ENCODE assay signal across 17 mouse cellular contexts in genomic region chr10:90983046-90983445, GRCm38 (mm10).
DNase-seq lines count a peak whose midpoint lies in the region; ATAC-seq and TF ChIP-seq lines count a peak whose summit lies in the region.
"Had no signal": no experiment of that assay in that cellular context is flagged by ENCODE, and none has a peak within 500 bp of the region (broad histone marks: within the 10 kb centered on the region; RNA-seq: fewer than 3 reads in every experiment).

No protein-coding gene starts in this region.

- 66% methylated on average over 8 of the region's 8 CpGs for WGBS in forebrain, postnatal 0 days
- 75% methylated on average over 8 of the region's 8 CpGs for WGBS in forebrain, embryonic 15.5 days
- 85% methylated on average over 8 of the region's 8 CpGs for WGBS in liver, embryonic 11.5 days
- 68% methylated on average over 8 of the region's 8 CpGs for WGBS in liver, postnatal 0 days (ENCODE audit: insufficient replicate concordance)
- WGBS in hindbrain, embryonic 10.5 days, result 92% methylated on average over 8 of the region's 8 CpGs

- TF ChIP-seq CTCF in forebrain, postnatal 0 days (IDR thresholded peaks at IDR 0.05; ENCODE audit: low read depth), result no peak
- TF ChIP-seq CTCF in liver, postnatal 0 days (IDR thresholded peaks at IDR 0.05; ENCODE audit: low read depth), result no peak
- TF ChIP-seq CTCF in embryonic fibroblast, embryonic 13.5 days (IDR thresholded peaks at IDR 0.05; ENCODE audit: borderline replicate concordance, insufficient read depth, low read length), result no peak
- TF ChIP-seq CTCF in layer of hippocampus, adult 2 months (conservative IDR thresholded peaks at IDR 0.05), result no peak

- H3K27me3 ChIP-seq in forebrain, postnatal 0 days (ENCODE audit: insufficient read depth, low read length), result no peaks in the 10 kb centered on the region
- no peaks in the 10 kb centered on the region for H3K27me3 ChIP-seq in forebrain, embryonic 15.5 days
- no peaks in the 10 kb centered on the region for H3K27me3 ChIP-seq in liver, embryonic 11.5 days (replicated peaks; ENCODE audit: control insufficient read depth, insufficient read depth, low read length)
- H3K27me3 ChIP-seq in liver, postnatal 0 days (ENCODE audit: insufficient read depth, low read length), result no peaks in the 10 kb centered on the region
- no peaks in the 10 kb centered on the region for H3K27me3 ChIP-seq in hindbrain, embryonic 10.5 days (ENCODE audit: insufficient read depth, poor library complexity, severe bottlenecking)
- H3K27me3 ChIP-seq: limb, embryonic 12.5 days; midbrain, embryonic 15.5 days; neural tube, embryonic 13.5 days; Patski had no signal

- TF ChIP-seq EP300 in liver, postnatal 0 days (IDR thresholded peaks at IDR 0.05; ENCODE audit: low read depth), result no peak

- H3K9me3 ChIP-seq in forebrain, postnatal 0 days (ENCODE audit: low read length), result no peaks in the 10 kb centered on the region
- H3K9me3 ChIP-seq in forebrain, embryonic 15.5 days, result no peaks in the 10 kb centered on the region
- H3K9me3 ChIP-seq in liver, embryonic 11.5 days (ENCODE audit: control insufficient read depth, low read length), result no peaks in the 10 kb centered on the region
- no peaks in the 10 kb centered on the region for H3K9me3 ChIP-seq in liver, postnatal 0 days (ENCODE audit: low read length)
- H3K9me3 ChIP-seq in hindbrain, embryonic 10.5 days, result peaks cover 4% of the 10 kb centered on the region; the same call in 1 of the 2 replicates
- H3K9me3 ChIP-seq: limb, embryonic 12.5 days; midbrain, embryonic 15.5 days; neural tube, embryonic 13.5 days had no signal

- H3K4me1 ChIP-seq in forebrain, postnatal 0 days (ENCODE audit: insufficient read depth), result no peaks in the 10 kb centered on the region
- H3K4me1 ChIP-seq in forebrain, embryonic 15.5 days, result no peaks in the 10 kb centered on the region
- H3K4me1 ChIP-seq in liver, embryonic 11.5 days (replicated peaks; ENCODE audit: control insufficient read depth, insufficient read depth, low read length), result no peaks in the 10 kb centered on the region
- no peaks in the 10 kb centered on the region for H3K4me1 ChIP-seq in liver, postnatal 0 days (ENCODE audit: insufficient read depth)
- no peaks in the 10 kb centered on the region for H3K4me1 ChIP-seq in embryonic fibroblast, embryonic 13.5 days (ENCODE audit: control insufficient read depth, insufficient read depth, low read length)
- H3K4me1 ChIP-seq in hindbrain, embryonic 10.5 days (replicated peaks), result no peaks in the 10 kb centered on the region
- H3K4me1 ChIP-seq: limb, embryonic 12.5 days; midbrain, embryonic 15.5 days had no signal

- no peaks in the 10 kb centered on the region for H3K36me3 ChIP-seq in forebrain, postnatal 0 days (ENCODE audit: insufficient read depth)
- no peaks in the 10 kb centered on the region for H3K36me3 ChIP-seq in forebrain, embryonic 15.5 days
- H3K36me3 ChIP-seq in liver, embryonic 11.5 days (ENCODE audit: control insufficient read depth, insufficient read depth, low read length), result no peaks in the 10 kb centered on the region
- H3K36me3 ChIP-seq in liver, postnatal 0 days (replicated peaks; ENCODE audit: insufficient read depth, low read length), result no peaks in the 10 kb centered on the region
- peaks cover 4% of the 10 kb centered on the region; the same call in 1 of the 2 replicates for H3K36me3 ChIP-seq in hindbrain, embryonic 10.5 days
- H3K36me3 ChIP-seq: midbrain, embryonic 15.5 days; neural tube, embryonic 13.5 days had no signal

- DNase-seq in forebrain, postnatal 0 days, result peak; percentile 37
- peak; percentile 6 for DNase-seq in liver, embryonic 11.5 days (ENCODE audit: low spot score)
- DNase-seq in liver, postnatal 0 days, result no peak
- DNase-seq in NIH3T3 (ENCODE audit: low read depth), result peak; percentile 64
- DNase-seq in layer of hippocampus, adult 2 months (ENCODE audit: low spot score in 2 of 2), result no peak
- DNase-seq in hindbrain, embryonic 10.5 days (ENCODE audit: low spot score), result no peak
- DNase-seq: heart, adult 2 months; kidney, adult 11 months; lung, postnatal 4 days; thymus, postnatal 36 days had no signal

- H3K4me3 ChIP-seq in forebrain, postnatal 0 days (ENCODE audit: low read depth, low read length), result no peak overlapping the region
- no peak overlapping the region for H3K4me3 ChIP-seq in forebrain, embryonic 15.5 days
- H3K4me3 ChIP-seq in liver, embryonic 11.5 days (ENCODE audit: low read depth, low read length), result no peak overlapping the region
- H3K4me3 ChIP-seq in liver, postnatal 0 days (ENCODE audit: low read depth, low read length), result no peak overlapping the region
- no peak overlapping the region for H3K4me3 ChIP-seq in embryonic fibroblast, embryonic 13.5 days (ENCODE audit: insufficient read depth, low read length)
- H3K4me3 ChIP-seq in layer of hippocampus, adult 2 months, result no peak overlapping the region
- H3K4me3 ChIP-seq in hindbrain, embryonic 10.5 days, result no peak overlapping the region
- H3K4me3 ChIP-seq: erythroblast, embryonic 14.5 days; heart, adult 2 months; limb, embryonic 12.5 days; midbrain, embryonic 15.5 days; neural tube, embryonic 13.5 days had no signal

- TF ChIP-seq POLR2A in embryonic fibroblast, embryonic 13.5 days (IDR thresholded peaks at IDR 0.05; ENCODE audit: low read depth, low read length), result no peak

- H3K4me2 ChIP-seq in forebrain, postnatal 0 days (ENCODE audit: low read depth), result no peak overlapping the region
- no peak overlapping the region for H3K4me2 ChIP-seq in forebrain, embryonic 15.5 days (replicated peaks)
- no peak overlapping the region for H3K4me2 ChIP-seq in liver, embryonic 11.5 days
- no peak overlapping the region for H3K4me2 ChIP-seq in liver, postnatal 0 days (ENCODE audit: low read depth, low read length)
- H3K4me2 ChIP-seq: limb, embryonic 12.5 days; midbrain, embryonic 15.5 days; neural tube, embryonic 13.5 days had no signal

- H3K9ac ChIP-seq in forebrain, postnatal 0 days, result no peak overlapping the region
- no peak overlapping the region for H3K9ac ChIP-seq in forebrain, embryonic 15.5 days (replicated peaks)
- H3K9ac ChIP-seq in liver, embryonic 11.5 days (ENCODE audit: low read depth, low read length), result no peak overlapping the region
- no peak overlapping the region for H3K9ac ChIP-seq in liver, postnatal 0 days (replicated peaks)
- H3K9ac ChIP-seq: limb, embryonic 12.5 days; midbrain, embryonic 15.5 days; neural tube, embryonic 13.5 days had no signal

- H3K27ac ChIP-seq in forebrain, postnatal 0 days (ENCODE audit: low read depth, low read length), result 0 out of 2 replicates have a peak overlapping the region, but pooled peaks have one; percentile 29
- no peak overlapping the region for H3K27ac ChIP-seq in forebrain, embryonic 15.5 days (replicated peaks)
- no peak overlapping the region for H3K27ac ChIP-seq in liver, embryonic 11.5 days (ENCODE audit: low read depth, low read length)
- no peak overlapping the region for H3K27ac ChIP-seq in liver, postnatal 0 days (ENCODE audit: low read depth)
- H3K27ac ChIP-seq in embryonic fibroblast, embryonic 13.5 days (ENCODE audit: insufficient read depth, low read length), result peak overlapping the region; percentile 40
- H3K27ac ChIP-seq in layer of hippocampus, adult 2 months, result no peak overlapping the region
- no peak overlapping the region for H3K27ac ChIP-seq in hindbrain, embryonic 10.5 days
- H3K27ac ChIP-seq: heart, adult 2 months; limb, embryonic 12.5 days; midbrain, embryonic 15.5 days; neural tube, embryonic 13.5 days had no signal

- ATAC-seq in forebrain, postnatal 0 days, result peak; percentile 63
- ATAC-seq in forebrain, embryonic 15.5 days (replicated peaks), result no peak
- ATAC-seq in liver, embryonic 11.5 days (replicated peaks; ENCODE audit: low FRiP score), result no peak
- ATAC-seq in liver, postnatal 0 days, result no peak
- ATAC-seq: midbrain, embryonic 15.5 days; Patski had no signal

Comparison
In these comparisons a context has a peak if more than half of its experiments do, and no peak if none do; other contexts are left out.
1. DNase-seq: peak in forebrain, postnatal 0 days (single experiment), liver, embryonic 11.5 days (single experiment) and NIH3T3 (single experiment); none in liver, postnatal 0 days (single experiment), layer of hippocampus, adult 2 months (0 of 2) and hindbrain, embryonic 10.5 days (single experiment).
2. H3K27ac ChIP-seq: peak in forebrain, postnatal 0 days (single experiment) and embryonic fibroblast, embryonic 13.5 days (single experiment); none in forebrain, embryonic 15.5 days (single experiment), liver, embryonic 11.5 days (single experiment), liver, postnatal 0 days (single experiment), layer of hippocampus, adult 2 months (single experiment) and hindbrain, embryonic 10.5 days (single experiment).